Mouse (Mus musculus) right cerebral cortex, postnatal 14 days (tissue): ENCODE data around the gene Pced1a.

Experiments used
- DNase-seq: peaks from one replicate; pipeline ENCODE4 v3.0.0; 2022

Pced1a gene

GRCm38 (mm10) chr2:130424126-130424853 is at the start of gene Pced1a, which contains the start of gene Vps16:
Pced1a (minus strand) TSS chr2:130424701.
Vps16 (plus strand) TSS chr2:130424339.
- peak; percentile 90 for DNase-seq

GRCm38 (mm10) chr2:130472908-130473510 is 48.5 kb upstream of the Pced1a start:
- DNase-seq, result no peak

- no peak for DNase-seq
Measured at GRCm38 (mm10) chr2:130469935-130470334, 45.4 kb upstream of the Pced1a start.

DNA sequence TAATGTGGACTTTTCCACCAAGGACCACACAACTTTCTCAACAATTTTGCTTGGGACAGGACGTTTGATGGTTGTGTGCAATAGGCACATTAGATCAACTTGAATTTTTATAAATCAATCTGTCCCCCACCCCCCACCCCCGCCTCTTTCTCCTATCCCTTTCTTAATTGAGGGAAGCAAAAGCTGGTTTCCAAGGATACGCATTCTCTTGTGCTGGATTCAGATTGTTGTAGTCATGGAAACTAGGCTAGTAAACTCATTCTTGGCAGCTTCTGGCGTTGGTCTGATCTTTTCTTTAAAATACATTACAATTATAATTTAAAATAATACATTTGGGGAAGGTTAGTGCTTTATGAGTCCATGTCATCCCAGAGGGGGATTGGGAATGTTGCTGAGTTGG is 44.9 kb upstream of the Pced1a start:
- DNase-seq, result no peak

- no peak for DNase-seq
Measured at GRCm38 (mm10) chr2:130466438-130466837, 41.9 kb upstream of the Pced1a start.

- DNase-seq, result no peak
Measured at GRCm38 (mm10) chr2:130461287-130462071, 37.0 kb upstream of the Pced1a start.

- DNase-seq, result no peak
Measured at GRCm38 (mm10) chr2:130459576-130459975, 35.1 kb upstream of the Pced1a start.

- DNase-seq, result no peak
Measured at GRCm38 (mm10) chr2:130457871-130458270, 33.4 kb upstream of the Pced1a start.

GRCm38 (mm10) chr2:130454748-130455370 is 30.4 kb upstream of the Pced1a start:
- DNase-seq, result peak; percentile 23

GRCm38 (mm10) chr2:130453421-130453820 is 28.9 kb upstream of the Pced1a start:
- DNase-seq, result no peak

- DNase-seq, result no peak
Measured at GRCm38 (mm10) chr2:130452266-130452665, 27.8 kb upstream of the Pced1a start.

DNA sequence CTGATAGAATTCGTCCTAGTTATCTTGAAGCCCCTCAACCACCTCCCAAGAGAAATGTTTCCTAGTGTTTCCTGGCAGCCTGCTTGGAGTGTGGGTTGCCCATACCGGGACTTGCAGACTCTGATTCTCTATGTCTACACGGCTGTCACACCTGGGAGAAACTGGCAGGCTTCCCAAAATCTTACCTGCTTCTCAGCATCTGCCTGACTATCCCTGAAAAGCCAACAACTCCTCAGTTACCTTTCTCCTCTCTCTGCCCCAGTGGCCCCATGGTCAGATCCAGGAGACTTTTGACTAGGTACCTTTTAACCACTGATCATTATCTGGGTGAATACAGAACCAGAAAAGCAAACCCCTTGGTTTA is 27.2 kb upstream of the Pced1a start:
- no peak for DNase-seq

DNA sequence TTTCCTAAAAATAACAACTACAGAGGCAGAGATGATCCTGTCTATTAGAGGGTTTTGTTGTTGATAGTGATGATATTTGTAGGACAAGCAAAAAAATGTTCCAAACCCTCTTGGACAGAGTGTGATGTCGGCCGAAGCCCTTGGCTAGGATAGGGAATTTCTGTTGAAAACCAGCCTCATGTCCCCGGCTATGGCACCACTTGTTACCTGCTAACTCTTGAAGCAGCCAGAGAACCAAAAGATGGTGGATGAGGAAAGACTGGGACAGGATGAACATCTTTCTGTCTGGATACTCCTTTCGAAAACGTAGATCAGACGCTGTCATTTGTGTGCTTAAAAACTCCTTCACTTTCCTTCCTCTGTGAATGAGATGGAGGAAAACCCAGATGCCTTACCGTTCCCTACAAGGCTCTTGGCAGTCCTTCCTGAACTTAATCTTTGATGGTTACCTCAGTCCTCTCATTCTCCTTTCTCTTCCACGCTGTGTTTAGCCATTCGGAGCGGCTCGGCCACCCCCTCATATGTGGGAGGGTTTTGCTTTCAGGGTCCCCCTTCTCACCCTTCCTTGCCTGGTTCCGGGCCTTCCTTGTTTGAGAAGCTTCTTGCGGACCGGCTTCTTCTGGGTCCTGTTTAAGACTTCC is 26.7 kb upstream of the Pced1a start:
- DNase-seq, result no peak

- DNase-seq, result peak; percentile 73
Measured at GRCm38 (mm10) chr2:130450434-130450796, 25.9 kb upstream of the Pced1a start.

GRCm38 (mm10) chr2:130449794-130450433 is 25.4 kb upstream of the Pced1a start, which contains the start of gene Ptpra:
Ptpra (plus strand) TSS chr2:130450278.
- peak; percentile 91 for DNase-seq

DNA sequence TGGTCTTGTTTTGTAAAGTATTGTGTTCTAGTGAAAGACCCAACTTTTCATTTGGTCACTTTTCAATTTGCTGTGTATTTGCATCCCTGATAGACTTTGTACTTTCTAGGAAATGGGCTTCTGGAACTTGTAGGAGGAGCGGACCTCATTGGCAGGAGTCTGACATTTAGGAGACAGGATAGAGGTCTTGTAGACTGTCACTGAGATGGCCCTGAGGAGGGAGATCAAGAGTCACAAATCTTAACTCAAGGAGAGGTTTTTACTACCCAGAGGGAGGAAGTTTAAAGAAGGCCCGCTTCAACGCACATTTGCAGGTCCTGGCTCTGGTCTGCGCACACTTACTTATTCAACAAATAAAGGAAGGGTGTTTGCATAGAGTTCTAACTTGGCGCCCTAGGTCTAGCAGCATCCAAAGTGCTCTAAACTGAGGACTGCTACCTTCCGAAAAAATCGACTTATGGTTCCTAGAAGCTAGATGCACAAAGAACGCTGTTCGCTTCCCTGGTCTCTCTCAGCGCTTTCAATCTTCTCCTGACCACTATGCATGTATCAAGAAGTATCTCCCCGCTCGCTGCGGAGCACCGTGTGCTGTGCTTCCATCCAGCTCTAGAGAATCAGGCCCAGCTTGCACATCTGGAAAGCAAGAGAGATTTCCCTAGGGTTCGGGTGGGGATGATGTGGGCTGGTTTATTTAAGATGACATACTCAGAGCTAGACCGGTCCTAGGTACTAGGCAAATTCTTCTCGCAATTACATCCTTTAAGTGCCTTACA is 24.7 kb upstream of the Pced1a start:
- no peak for DNase-seq

DNA sequence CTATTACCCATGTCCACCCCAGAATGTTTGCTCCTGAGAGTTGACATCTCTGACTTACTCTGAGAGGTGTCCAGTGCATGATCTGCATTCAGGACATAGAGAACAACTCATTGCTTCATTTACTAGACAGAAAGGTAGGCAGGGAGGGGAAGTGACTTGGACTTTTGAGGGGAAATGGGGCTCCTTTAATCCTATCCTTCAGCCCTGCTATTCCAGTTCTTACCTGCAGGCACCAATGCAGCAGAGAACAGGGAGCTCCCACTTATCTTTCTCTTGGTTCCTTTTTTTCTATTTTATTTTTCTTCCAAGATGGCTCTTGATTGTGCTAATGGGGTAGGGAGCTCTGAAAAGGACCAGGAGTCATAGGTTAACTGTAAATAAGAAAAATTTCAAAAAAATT is 23.9 kb upstream of the Pced1a start:
- DNase-seq, result no peak

DNA sequence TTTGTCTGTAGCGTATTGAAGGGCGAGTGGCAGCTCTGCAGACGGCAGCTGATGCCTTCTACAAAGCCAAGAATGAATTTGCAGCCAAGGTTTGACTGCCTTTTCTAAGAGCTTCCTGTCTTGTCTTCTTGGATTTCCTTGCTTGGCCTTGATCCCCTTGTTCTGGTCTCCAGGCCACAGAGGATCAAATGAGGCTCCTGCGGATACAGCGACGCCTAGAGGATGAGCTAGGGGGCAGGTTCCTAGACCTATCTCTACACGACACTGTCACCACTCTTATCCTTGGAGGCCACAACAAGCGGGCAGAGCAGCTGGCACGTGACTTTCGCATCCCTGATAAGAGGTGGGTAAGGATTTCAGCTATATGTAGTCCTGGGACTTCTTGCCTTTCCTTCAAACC is 17.7 kb upstream of the Pced1a start:
- DNase-seq, result no peak

GRCm38 (mm10) chr2:130439840-130440480 is 15.5 kb upstream of the Pced1a start:
- no peak for DNase-seq

DNA sequence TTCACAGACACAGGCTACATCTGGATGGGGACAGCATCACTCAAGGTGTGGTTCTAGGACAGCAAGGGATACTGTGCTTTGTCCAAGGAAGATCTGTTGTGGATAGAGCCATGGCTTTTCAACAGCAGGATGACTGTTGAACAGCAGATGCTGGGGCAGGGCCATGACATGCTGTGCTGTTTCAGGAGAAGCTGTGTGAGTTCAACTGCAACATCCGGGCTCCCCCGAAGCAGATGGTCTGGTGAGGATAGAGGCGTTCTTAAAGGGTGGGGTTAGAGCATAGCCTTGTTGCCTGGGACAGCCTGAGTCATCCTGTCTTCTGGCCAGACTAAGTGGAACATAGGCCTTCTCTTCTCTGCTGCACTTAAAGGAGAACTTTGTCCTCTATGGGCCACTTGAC is 14.4 kb upstream of the Pced1a start:
- no peak for DNase-seq

GRCm38 (mm10) chr2:130436769-130437168 is 12.3 kb upstream of the Pced1a start:
- DNase-seq, result no peak
